Mouse (Mus musculus) cerebellum, adult 8-10 months (tissue): ENCODE measurements around the gene Zfp319.

ENCODE experiments used
- DNase-seq: peaks from one replicate; pipeline ENCODE4 v3.0.0; 2022

Zfp319 gene

DNA sequence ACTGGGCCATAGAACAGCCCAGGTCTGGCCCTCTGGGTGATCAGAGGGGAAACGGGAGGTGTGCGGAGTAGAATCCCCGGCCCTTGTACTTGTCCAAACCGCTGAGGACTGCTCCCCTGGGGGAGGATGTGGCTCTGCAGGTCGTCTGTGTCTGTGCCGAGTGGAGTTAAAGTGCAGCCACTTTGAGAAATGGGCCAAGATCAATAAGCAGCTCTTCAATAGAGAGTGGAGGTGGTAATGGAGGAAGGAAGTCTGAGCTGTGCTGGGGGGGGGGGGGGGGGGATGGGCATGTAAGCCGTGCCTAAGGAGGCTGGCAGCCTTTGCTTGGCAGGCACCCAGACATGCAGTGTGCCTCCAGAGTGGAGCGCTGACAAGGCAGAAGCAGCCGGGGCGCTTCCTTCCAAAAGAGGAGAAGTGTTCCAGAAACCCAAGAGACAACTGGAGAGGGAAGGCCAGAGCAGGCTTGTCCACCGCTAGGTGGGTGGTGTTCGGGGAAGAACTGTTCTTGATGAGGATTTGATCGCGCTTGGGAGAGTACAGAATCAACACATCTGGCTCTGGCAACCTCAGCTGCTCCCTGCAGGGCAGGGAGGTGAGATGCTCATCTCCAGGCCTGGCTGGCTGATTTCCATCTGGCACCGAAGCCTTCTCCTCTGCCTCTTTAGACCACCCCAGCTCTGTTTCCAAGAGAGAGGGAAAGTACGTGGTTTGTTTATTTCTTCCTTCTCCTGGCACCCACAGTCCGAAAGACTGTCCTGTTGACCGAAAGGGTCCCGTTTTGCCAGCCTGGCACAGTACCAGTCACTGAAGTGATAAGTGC is 17.3 kb upstream of the Zfp319 start:
- no peak for DNase-seq

DNA sequence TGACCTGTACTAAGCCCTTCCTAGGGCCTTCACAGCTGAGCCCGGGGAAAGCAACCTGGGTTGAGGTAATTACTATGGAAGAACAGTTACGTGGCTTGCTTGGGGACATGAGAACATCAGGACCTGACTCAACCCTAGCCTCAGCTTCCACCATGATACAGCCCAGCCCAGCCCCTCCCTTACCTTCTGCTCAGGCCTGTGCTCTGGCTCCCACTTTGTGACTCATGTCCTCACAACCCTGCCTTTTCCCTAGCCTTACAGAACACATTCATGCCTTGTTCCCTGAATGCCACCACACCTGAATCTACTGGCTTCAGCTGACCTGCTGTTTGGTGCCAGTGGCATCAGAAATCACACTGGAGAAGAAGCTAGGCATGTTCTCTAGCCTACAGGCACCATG is 16.6 kb upstream of the Zfp319 start:
- no peak for DNase-seq

DNA sequence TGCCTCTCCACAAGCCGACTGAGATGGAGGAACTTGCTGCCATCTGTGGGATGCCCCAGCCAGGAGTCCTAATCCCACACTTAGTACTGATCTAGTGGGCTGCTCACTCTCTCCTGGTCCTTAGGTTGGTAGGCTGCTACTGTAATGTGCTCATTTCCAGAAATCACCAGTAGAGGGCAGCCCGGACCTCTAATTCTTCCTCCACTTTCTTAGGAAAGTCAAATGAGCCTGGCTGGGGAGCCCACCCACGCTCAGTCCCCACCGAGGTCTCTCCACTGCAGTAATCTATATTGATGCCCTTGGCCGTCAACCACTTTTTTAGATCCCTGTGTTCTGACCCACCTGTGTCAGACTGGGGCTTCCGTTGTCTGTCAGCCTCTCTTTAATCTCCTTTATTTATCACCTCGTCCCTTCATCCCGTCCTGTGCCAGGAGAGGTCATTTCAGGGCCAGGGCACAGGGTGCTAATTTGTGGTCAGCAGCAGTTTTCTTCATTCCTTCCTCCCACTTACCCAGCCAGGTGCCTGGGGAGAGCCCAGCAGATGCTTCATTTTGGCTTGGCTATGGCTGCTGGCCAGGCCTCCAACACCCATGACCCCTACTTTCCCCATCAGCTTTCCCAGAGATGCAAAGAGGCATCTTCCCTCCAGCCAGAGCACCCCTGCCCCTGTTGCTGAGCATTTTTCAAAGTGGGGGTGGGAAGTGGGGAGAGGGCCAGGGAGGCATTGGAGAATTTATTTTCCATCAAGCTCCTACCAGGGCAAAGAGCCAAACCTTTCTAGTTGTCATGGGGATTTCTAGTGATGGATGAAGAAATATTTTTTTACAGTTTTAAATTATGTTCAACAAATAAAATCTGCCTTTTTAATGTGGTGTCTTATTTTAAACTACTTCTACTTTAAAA is 15.1 kb upstream of the Zfp319 start:
- peak; percentile 41 for DNase-seq

DNA sequence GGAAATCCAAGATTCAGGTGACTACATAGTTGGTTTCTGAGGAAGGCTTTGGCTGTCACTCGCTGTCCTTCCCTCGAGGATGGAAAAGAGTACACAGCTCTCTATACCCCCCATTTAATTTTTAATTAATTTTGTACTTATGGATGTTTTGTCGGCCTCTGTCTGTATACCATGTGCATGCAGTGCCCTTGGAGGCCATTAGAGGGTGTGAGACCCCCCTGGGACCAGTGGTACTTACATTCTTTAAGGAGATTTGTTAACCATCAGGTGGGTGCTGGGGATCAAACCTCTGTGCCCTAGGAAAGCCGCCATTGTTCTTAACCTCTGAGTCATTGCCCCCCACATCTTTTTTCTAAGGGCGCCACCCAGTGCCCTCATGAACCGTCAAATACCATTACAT is 12.9 kb upstream of the Zfp319 start:
- DNase-seq, result no peak

DNA sequence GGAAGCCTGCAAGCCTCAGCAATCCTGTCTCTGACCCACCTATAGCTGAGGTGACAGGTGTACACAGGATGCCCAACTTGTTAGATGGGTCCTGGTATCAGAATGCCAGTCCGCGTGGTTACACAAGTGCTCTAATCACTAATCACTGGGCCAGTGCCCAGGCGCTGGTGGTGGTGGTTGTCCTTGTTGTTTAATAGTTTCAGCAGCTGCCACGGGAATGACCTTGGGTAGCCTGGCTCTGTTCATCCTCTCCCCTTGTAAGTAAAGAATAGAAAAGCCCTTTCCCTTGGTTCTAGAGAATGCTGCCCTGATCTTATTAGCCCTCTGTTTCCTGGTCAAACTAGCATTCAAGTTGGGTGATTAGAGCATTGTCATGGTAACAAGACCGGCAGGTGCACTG is 10.0 kb upstream of the Zfp319 start:
- no peak for DNase-seq

DNA sequence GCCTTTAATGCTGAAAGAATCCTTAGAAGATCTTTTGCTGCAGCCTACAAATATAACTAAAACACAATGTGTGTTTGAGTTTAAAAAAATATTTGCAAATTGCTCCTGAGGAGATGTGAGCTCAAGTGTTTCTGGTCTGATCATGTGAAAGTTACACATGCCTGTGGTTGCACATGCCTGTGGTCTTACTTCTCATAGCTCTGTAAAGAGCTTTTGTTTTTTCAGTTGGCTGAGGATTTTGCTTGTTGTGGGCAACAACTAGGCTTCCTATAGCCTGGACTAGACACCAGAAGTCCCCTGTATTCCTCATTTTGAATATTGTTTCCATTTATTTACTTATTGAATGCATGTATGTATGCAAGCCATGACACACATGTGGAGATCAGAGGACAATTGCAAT is 4.6 kb upstream of the Zfp319 start:
- no peak for DNase-seq

DNA sequence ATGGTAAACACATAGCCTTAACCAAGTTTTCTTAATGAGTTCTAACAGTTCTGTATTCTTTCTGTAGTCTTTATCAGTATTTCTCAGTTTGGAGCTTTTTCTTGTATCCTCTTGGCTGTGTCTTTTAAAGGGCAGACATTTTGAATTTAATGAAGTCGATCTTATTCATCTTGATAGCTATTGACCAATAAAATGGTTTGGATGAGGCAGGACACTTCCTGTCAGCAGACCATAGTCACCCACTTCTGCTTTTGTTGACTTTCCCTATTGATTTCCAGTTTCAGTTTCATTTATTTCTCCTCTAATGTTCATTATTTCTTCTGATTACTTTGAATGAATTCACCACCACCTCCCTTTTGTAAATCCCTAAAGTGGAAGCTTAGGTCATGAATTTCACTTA is 4.0 kb upstream of the Zfp319 start:
- DNase-seq, result no peak

DNA sequence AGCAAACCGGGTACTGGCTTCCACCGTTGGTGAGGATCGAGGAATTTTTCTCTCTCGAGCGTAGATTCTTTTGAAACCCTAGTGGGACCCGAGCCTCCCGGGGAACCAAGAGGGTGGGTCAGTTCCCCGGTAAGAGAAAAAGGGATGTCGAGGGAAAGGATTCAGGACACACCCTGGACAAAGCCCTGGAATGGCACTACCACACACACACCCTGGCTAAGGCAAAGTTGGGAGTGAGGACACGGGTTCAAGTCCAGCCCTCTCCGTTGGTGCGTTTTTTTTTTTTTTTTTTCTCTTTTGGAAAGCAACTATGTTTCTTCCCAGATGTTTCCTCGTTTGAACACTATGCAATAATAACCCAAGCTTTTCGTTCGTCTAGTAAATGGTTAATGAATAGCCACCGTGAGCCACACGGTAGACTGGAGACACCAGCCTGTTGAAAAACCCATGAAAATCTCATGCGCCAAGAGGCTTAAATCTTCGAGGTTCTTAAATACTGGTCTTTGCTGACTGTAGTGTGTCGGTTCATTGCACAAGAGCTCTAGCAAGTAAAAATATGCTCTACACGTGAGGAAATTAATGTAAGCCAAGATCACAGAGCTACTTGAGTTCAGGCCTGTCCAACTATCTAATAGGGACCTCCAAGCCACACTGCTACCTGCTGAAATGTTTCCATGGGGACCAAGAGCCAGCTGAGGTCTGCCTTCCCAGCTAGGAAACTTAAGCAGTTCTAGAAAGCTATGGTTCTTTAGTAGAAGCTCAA is 868 bp upstream of the Zfp319 start:
- no peak for DNase-seq

DNA sequence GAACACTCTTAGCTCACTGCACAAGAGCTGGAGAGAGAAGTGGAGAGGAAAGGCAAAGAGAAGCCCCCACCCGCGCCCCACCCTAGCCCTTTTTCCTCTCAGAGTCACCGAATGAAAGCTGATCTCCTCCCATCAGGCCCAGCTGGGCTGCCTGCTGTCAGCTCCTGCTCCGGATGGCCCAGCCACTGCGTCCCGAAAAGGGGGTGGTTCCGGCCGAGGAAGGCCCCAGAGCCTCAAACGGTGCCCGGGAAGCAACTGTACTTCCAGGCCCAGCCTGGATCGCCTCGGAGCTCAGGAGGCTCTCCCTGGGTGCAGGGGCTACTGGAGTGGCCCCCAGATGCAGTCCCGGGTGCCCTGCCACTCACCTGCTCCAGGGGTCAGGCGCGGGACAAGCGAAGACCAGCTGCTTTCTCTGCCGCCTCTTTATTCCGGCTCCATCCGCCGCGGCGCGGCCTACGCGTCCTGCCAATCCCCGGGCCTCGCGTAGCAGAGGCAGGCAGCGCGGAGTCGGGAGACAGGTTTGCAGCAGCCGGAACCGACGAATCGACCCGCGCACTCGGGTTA is 512 bp downstream of the Zfp319 start:
- DNase-seq, result no peak

DNA sequence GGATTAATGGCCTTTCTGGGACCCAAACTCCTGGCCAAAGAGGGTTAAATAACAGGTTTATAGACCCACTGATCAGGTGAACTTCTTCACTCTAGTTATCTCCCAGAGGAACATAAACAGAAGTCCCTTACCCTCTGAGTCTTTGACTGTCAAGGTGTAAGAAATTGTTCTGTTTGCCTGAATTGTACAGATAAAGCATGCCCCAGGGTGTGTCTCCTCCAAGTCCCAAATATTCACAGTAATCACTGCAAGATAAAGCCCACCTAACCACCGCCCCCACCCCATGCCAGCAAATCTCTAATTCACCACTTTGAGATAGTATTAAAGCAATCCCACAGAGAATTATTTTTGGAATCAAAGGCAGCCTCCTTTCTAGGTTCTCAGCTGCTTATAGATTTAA is 1.4 kb downstream of the Zfp319 start:
- no peak for DNase-seq

DNA sequence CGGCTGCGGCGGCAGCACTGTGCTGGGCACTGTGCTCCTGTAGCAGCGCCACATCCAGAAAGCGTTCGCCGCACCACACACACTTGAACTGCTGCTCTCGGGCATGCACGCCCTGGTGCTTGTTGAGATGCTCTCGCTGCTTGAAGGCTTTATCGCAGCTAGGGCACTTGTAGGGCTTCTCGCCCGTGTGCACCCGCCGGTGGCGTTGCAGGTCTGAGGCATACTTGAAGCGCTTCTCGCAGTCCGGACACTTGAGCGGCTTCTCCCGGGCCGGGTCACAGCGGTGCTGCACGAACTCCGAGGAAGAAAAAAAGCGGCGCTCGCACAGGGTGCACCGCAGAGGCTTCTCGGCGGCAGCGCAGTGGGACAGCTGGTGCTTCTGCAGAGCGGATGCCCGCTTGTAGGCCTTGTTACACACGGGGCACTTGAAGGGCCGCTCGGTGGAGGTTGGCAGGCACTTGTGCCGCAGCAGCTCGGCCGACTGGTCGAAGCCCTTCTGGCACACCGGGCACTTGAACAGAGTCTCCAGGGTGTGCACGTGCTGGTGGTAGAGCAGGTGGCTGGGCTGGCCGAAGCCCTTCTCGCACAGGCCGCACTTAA is 3.8 kb downstream of the Zfp319 start:
- DNase-seq, result no peak

DNA sequence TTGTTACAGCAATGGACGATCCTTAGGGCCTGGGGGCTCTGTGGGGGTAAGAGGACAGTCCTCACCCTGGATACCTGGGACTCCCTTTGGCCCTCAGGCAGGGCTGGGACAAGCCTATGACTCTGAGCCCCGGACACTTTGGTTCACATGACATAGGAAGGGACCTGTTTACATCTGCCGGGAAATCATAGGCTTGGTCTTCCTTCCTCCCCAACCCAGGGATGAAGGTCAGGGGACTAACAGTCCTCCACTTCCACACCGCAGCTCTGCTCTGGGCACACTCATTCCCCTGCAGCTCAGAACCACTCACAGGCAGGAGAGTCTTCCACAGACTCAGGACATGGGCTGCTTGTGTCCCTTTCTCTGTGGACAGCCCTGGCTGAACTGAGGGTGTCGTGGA is 4.9 kb downstream of the Zfp319 start:
- no peak for DNase-seq

DNA sequence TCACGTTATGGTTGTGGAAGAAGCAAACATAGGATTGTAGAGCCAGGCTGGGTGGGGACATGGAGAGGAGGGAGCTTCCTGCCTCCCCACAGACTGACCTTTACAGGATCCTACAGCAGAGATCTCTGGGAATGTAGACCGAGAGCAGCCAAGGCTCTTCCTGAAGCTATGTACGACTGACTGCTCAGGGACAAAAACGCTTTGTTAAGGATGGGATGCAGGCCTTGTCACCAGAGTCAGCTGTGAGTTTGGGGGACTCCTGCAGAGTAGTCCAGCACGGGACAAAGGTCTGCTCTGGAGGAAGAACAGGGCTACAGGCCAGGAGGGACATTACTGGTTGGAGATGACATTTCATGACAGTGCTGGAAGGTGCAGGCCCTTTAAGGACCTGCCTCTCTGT is 7.1 kb downstream of the Zfp319 start:
- DNase-seq, result no peak

DNA sequence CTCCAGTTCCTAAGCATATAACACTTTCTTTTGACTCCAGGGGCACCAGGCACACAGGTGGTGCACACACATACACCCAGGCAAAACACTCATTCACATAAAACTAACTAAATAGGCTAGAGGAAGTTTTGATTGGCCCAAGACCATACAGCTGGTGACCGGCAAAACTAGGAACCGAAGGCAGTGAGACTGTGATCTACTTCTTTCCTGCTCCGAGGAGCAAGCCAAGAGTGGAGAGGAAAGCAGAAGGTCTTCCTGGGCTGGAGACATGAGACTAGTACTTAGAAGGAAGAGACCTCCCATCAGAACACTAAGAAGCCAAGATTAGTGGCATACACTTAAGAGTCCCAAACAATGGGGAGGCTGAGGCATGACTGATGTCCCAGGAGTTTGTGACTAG is 8.5 kb downstream of the Zfp319 start:
- no peak for DNase-seq

DNA sequence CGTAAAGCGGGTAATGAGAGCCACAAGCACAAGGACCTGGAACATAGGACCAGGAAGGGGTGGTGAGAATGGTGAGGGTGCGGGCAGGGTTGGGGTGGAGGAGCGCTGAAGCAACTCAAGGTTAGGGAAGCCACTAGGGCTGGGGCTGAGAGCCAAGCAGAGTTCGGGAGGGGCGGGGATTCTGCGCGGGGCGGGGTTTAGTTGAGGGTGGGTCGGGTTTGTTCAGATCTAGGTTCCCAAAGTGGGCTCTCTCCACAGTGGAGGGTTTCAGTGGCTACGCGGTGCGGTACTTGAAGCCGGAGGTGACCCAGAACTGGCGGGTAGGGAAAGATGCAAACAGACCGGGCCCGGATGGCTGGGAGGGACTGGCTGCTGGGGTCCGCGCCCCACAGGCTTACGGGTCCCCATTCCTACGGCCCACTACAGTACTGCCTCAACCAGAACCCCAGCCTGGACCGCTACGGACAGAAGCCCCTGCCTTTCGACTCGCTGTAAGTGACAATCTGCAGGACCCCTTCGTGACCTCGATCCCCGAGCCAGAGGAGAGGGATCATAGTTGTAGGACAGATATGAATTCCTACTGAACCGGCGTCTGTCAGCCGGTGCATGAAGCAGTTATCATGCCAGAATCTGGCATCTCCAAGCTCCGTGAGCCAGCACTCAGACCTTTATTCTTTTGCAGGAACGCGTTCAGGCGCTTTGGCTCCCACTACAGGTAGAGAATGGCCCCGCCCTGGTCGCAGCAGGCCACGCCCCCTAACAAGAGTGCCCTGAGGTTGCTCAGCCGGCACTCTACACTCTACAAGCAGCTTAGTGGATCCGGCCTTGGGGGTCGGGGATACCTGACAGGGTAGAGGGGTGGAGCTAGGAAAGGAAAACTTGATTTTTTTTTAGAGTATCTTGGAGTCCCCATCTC is 11.3 kb downstream of the Zfp319 start:
- DNase-seq, result peak; percentile 39

DNA sequence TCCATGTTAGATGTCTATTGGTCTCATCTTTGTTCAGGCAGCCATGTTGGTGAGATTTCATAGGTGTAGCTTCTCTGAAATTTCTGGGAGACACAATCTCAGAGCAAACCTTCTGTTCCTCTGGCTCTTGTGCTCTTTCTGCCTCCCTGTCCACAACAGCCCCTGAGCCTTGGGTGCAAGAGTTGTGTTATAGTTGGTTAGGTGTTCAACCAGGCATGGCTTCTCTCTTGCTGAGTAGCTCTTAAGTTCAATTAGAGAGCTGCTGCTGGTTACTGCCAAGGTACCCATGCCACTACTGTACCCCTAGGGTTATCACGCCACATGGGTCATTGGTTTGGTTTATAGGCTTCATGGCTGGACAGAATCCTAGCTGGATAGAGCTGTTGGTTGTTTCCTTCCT is 16.4 kb downstream of the Zfp319 start:
- DNase-seq, result no peak

DNA sequence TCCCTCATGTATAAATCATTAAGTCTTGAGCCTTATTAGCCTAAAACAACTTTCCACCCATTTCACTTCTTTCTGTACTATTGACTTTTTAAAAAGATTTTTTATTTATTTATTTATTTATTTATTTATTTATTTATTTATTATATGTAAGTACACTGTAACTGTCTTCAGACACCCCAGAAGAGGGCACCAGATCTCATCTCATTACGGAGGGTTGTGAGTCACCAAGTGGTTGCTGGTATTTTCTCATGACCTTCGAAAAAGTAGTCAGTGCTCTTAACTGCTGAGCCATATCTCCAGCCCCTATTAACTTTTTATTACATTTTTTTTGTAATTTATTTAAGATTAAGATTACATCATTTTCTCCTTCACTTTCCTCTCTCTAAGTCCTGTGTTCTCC is 17.0 kb downstream of the Zfp319 start:
- no peak for DNase-seq

DNA sequence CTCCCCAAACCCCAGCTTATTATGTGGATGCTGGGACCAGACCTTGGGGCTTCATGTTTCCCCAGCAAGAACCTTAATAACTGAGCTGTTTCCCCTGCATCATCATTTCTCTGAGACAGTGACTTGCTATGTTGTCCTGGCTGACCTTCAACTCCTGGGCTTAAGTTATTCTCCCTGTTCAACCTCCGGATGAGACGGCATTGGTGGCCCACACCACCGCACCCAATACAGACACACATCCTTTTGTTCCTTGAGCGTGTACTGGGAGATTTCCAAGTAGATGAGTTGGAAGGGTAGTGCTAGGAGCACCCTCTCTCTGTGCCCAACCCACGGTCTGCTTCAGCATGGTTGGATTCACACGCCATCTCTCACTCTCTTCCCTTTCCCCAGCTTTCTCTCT is 17.9 kb downstream of the Zfp319 start:
- no peak for DNase-seq

DNA sequence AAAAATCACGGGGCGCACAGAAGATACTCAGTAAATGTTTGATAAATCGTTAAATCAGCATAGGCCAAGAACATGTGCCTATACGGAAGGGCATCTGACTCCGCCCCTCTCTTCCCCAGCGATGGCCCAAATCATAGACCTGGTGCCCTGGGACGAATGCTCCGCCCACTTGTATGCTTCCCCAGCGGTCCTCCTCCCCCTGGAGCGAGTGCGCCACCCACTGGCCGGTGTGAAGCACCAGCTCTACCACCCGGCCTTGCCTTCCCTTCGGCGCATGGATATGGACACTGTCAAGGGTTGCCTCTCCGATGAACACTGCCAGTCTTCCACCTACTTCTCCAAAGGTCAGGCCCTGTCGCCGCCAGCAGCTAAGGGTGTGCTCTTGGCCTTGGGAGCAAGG is 18.9 kb downstream of the Zfp319 start:
- no peak for DNase-seq

DNA sequence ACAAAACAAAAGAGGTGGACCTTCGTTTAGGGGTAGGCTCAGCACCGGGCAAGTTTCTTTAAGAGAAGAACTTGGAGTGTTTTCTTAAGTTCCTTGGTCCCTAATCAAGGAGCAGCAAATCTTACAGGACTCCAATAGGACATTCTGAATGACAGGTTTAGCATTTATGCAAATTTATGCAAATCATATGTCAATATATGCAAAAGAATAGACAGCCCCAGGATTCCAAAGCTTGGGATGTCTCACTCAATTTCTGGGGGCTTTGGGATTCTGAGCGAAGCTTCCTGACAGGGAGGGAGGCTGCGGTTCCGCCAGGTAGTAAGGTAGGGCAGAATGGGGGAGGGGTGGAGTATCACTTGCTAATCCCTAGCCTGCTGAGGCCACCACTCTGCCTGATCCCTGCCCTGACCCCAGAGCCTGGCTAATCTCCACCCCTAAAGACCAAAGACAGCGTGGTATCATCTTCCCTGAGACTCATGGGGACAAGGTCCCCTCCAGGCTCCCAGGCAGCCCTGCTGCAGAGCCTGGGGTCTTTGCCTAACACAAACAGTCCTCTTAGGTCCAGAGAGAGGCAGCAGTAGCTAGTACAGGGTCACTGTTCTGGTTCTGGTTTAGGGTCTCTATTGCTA is 21.3 kb downstream of the Zfp319 start, which contains the start of gene Tepp:
Gene Tepp (plus strand): TSS at position 225 of the 629 bp plus-strand sequence.
- DNase-seq, result no peak

DNA sequence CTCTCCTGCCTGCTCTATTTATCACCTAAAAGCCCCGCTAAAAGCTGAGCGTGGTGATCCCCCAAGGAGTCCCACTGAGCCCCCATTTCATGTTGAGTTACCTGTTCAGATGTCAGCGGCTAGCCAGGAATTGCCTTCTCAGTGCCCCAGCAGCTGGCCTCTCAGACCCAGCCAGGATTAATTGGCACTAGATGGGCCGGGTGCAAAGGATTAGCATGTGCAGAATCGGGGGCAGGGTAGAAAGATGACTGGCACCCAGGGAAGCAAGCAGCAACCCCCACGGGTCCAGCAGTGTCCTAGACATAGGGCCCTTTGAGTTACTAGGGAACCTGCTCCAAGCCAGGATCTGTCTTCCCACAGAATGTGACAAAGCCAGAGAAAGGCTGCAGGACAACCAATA is 25.3 kb downstream of the Zfp319 start, which contains the start of gene Cngb1:
Gene Cngb1 (minus strand): TSS at position 155 of the 400 bp plus-strand sequence.
- no peak for DNase-seq
